Mouse (Mus musculus): ENCODE data around the gene Vmn2r83. TPM values are rescaled to one million over a fixed set of nuclear protein-coding genes. Genes with fewer than 3 reads are reported as not detected.

Vmn2r83 gene
- polyA plus RNA-seq, 1 experiment = not detected

DNA sequence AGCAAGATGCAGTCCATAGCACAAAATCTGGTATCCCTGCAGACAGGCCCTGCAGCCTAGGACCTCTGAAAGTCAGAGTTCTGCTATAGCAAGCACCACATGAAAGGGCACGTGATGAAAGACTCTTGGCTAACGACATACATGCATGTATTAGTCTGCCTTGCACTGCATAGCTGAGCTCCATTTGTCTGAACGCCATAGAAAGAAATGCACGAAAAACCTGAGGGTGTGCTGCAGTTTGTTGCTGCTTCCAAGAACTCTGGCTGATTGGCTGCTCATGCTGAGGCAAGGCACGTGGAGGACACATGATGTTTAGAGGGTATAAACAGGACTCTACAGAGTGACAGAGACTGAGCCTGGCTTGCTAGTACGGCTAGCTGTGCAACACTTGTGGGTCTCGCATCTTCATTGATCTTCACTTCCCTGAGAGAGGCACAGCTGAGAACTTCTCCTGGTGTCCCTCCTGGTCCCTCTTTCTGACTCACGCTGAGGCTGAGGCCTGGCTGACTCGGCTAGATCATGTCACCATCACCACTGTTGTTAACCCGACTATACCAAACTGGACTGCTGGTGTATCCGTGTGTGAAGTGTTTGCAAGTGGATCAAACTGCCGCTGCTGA is 68.0 kb downstream of the Vmn2r83 start:
- no peaks in the 10 kb centered on the region for H3K27me3 ChIP-seq (ENCODE audit: control insufficient read depth, insufficient read depth, low read length)

DNA sequence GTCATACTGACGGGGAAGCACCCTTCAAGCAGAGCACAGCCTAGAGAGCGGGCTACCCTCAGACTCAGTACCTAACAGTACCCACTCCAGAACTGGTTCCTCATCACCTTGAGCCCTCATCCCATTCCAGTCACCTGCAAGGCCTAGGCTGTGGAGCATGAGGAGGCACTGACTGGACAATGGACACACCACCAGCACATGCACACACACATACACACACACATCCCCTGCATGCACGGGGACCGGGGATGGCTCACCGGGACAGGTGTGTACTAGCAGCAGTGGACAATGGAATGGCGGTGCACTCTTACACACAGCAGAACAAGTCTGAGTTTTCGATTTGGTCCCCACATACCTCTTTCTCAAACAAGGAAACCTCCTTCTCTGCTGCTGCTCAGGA is 68.7 kb downstream of the Vmn2r83 start:
- Histone ChIP-seq H3K4me3 (ENCODE audit: control insufficient read depth, insufficient read depth, low read length) (no peak overlapping the region), H3K4me1 (replicated peaks; ENCODE audit: control insufficient read depth, insufficient read depth, low read length) (peaks cover 23% of the 10 kb centered on the region), H3K27ac (ENCODE audit: control insufficient read depth, insufficient read depth, low read length) (no peak overlapping the region), H3K36me3 (ENCODE audit: control insufficient read depth, insufficient read depth, low read length) (no peaks in the 10 kb centered on the region; the same call in 1 of the 2 replicates), H3K27me3 (ENCODE audit: control insufficient read depth, insufficient read depth, low read length) (no peaks in the 10 kb centered on the region)
- 98% methylated on average over 7 of the region's 7 CpGs for WGBS
- no peak for DNase-seq
- no peak for TF ChIP-seq POLR2A (IDR thresholded peaks at IDR 0.05; ENCODE audit: control insufficient read depth, extremely low read depth, insufficient read depth, low read length, poor library complexity)
- TF ChIP-seq CTCF (IDR thresholded peaks at IDR 0.05; ENCODE audit: borderline replicate concordance, control insufficient read depth, extremely low read depth, insufficient read depth, low read length, poor library complexity) = no peak

More for the DNA sequence above, 68.0 kb downstream of the Vmn2r83 start:
- Histone ChIP-seq H3K4me1 (replicated peaks; ENCODE audit: control insufficient read depth, insufficient read depth, low read length) (peaks cover 23% of the 10 kb centered on the region), H3K4me3 (ENCODE audit: control insufficient read depth, insufficient read depth, low read length) (no peak overlapping the region), H3K27ac (ENCODE audit: control insufficient read depth, insufficient read depth, low read length) (no peak overlapping the region), H3K36me3 (ENCODE audit: control insufficient read depth, insufficient read depth, low read length) (no peaks in the 10 kb centered on the region; the same call in 1 of the 2 replicates)
- WGBS = 88% methylated on average over 12 of the region's 12 CpGs
- DNase-seq = no peak
- TF ChIP-seq POLR2A (IDR thresholded peaks at IDR 0.05; ENCODE audit: control insufficient read depth, extremely low read depth, insufficient read depth, low read length, poor library complexity) = no peak
- no peak for TF ChIP-seq CTCF (IDR thresholded peaks at IDR 0.05; ENCODE audit: borderline replicate concordance, control insufficient read depth, extremely low read depth, insufficient read depth, low read length, poor library complexity)

DNA sequence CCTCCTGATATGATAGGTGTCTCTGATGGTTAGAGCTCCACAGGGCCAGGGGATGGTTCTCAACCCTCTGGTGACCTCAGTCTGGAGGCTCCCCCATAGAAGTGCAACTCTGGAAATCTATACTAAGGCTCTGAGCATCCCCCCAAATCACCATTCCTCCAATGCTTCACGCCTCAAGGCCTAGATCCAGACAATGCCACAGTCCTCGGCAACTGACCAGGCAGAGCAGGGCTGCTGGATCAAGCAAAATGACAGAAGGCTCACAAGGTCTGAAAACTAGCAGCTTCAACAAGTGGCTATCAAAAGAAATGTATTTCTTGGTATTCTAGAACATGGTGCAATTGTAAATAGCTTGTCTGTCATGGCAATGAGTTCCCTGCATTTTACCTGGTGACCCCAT is 69.2 kb downstream of the Vmn2r83 start:
- WGBS = 98% methylated on average over 2 of the region's 2 CpGs
- TF ChIP-seq POLR2A (IDR thresholded peaks at IDR 0.05; ENCODE audit: control insufficient read depth, extremely low read depth, insufficient read depth, low read length, poor library complexity) (no peak), CTCF (IDR thresholded peaks at IDR 0.05; ENCODE audit: borderline replicate concordance, control insufficient read depth, extremely low read depth, insufficient read depth, low read length, poor library complexity) (no peak)
- Histone ChIP-seq H3K27me3 (ENCODE audit: control insufficient read depth, insufficient read depth, low read length) (no peaks in the 10 kb centered on the region), H3K4me3 (ENCODE audit: control insufficient read depth, insufficient read depth, low read length) (no peak overlapping the region), H3K36me3 (ENCODE audit: control insufficient read depth, insufficient read depth, low read length) (no peaks in the 10 kb centered on the region; the same call in 1 of the 2 replicates), H3K4me1 (replicated peaks; ENCODE audit: control insufficient read depth, insufficient read depth, low read length) (peaks cover 18% of the 10 kb centered on the region), H3K27ac (ENCODE audit: control insufficient read depth, insufficient read depth, low read length) (no peak overlapping the region)
- no peak for DNase-seq

GRCm38 (mm10) chr10:79538323-79538722 is 69.8 kb downstream of the Vmn2r83 start:
- H3K4me3 ChIP-seq (ENCODE audit: control insufficient read depth, insufficient read depth, low read length) = no peak overlapping the region
- DNase-seq = no peak
- H3K27ac ChIP-seq (ENCODE audit: control insufficient read depth, insufficient read depth, low read length) = no peak overlapping the region
- no peaks in the 10 kb centered on the region; the same call in 1 of the 2 replicates for H3K36me3 ChIP-seq (ENCODE audit: control insufficient read depth, insufficient read depth, low read length)
- no peaks in the 10 kb centered on the region for H3K27me3 ChIP-seq (ENCODE audit: control insufficient read depth, insufficient read depth, low read length)
- 87% methylated on average over 3 of the region's 3 CpGs for WGBS
- H3K4me1 ChIP-seq (replicated peaks; ENCODE audit: control insufficient read depth, insufficient read depth, low read length) = peaks cover 13% of the 10 kb centered on the region
- TF ChIP-seq POLR2A (IDR thresholded peaks at IDR 0.05; ENCODE audit: control insufficient read depth, extremely low read depth, insufficient read depth, low read length, poor library complexity) (no peak), CTCF (IDR thresholded peaks at IDR 0.05; ENCODE audit: borderline replicate concordance, control insufficient read depth, extremely low read depth, insufficient read depth, low read length, poor library complexity) (no peak)

DNA sequence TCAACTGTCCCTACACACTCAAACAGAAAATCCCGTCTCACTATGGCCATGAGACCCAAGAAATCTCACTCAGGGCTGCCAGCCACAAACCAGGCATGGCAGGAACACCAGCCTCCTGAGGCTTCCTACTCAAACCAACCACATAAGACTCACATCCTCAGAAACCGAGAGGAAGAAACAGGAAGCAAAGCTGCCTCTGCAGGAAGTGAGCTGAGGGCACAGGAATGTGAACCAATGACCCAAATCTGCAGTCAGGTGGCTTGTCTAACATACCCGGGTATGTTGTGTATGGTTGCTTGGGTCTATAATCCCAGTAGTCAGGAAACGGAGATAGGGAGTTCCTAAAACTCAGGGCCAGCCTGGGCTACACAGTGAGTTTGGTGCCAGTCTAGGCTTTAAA is 70.3 kb downstream of the Vmn2r83 start:
- TF ChIP-seq CTCF (IDR thresholded peaks at IDR 0.05; ENCODE audit: borderline replicate concordance, control insufficient read depth, extremely low read depth, insufficient read depth, low read length, poor library complexity) (no peak), POLR2A (IDR thresholded peaks at IDR 0.05; ENCODE audit: control insufficient read depth, extremely low read depth, insufficient read depth, low read length, poor library complexity) (no peak)
- H3K27ac ChIP-seq (ENCODE audit: control insufficient read depth, insufficient read depth, low read length) = no peak overlapping the region
- peaks cover 8% of the 10 kb centered on the region for H3K4me1 ChIP-seq (replicated peaks; ENCODE audit: control insufficient read depth, insufficient read depth, low read length)
- no peak overlapping the region for H3K4me3 ChIP-seq (ENCODE audit: control insufficient read depth, insufficient read depth, low read length)
- H3K27me3 ChIP-seq (ENCODE audit: control insufficient read depth, insufficient read depth, low read length) = no peaks in the 10 kb centered on the region
- H3K36me3 ChIP-seq (ENCODE audit: control insufficient read depth, insufficient read depth, low read length) = no peaks in the 10 kb centered on the region; the same call in 1 of the 2 replicates
- no peak for DNase-seq
- 17% methylated on average over 4 of the region's 4 CpGs for WGBS

DNA sequence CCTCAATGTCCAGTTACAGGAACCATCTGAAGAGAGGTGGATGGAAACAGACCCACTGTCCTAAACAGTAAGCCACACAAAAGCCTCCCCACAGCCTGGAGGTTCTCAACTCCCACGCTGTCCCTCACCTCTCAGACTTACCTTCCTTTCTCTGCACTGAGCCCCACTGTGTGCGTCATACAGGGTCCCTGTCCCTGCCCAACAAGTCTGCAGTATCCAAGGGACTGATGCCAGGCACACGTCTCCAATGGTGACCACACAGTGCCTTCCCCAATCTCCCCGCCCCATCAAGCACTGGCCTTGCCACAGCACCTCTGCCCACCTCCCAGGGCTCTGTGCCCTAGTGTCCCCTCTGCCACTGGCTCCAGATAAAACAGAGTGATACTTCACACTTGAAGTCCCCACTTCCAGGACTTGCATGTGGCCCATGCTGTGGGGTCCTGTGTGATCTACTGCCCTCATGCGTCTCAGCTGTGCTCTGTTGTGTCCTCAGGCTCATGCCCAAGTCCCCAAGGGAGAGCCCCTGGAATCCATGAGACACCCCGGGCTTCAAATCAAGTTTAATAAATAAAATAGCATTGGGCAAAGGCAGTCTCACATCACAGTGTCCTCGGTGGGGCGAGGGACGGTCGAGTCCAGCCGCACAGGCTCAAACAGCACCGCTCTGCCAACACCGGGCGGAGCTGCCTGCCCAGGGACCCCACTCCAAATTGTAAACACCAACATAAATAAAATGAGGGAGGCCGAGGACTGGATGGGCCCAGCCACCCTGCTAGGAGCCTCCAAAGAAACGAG is 71.4 kb downstream of the Vmn2r83 start:
- TF ChIP-seq POLR2A (IDR thresholded peaks at IDR 0.05; ENCODE audit: control insufficient read depth, extremely low read depth, insufficient read depth, low read length, poor library complexity) (no peak), CTCF (IDR thresholded peaks at IDR 0.05; ENCODE audit: borderline replicate concordance, control insufficient read depth, extremely low read depth, insufficient read depth, low read length, poor library complexity) (no peak)
- no peak overlapping the region for H3K4me3 ChIP-seq (ENCODE audit: control insufficient read depth, insufficient read depth, low read length)
- H3K36me3 ChIP-seq (ENCODE audit: control insufficient read depth, insufficient read depth, low read length) = peaks cover 7% of the 10 kb centered on the region
- DNase-seq = no peak
- H3K27me3 ChIP-seq (ENCODE audit: control insufficient read depth, insufficient read depth, low read length) = no peaks in the 10 kb centered on the region
- WGBS = 97% methylated on average over 16 of the region's 16 CpGs
- peaks cover 6% of the 10 kb centered on the region for H3K4me1 ChIP-seq (replicated peaks; ENCODE audit: control insufficient read depth, insufficient read depth, low read length)
- no peak overlapping the region for H3K27ac ChIP-seq (ENCODE audit: control insufficient read depth, insufficient read depth, low read length)
